ENCODE assay signal across 19 mouse cellular contexts in genomic region chr2:91439271-91439670, GRCm38 (mm10). TPM values are rescaled to one million over a fixed set of nuclear protein-coding genes. Genes with fewer than 3 reads are reported as not detected.
A peak's percentile ranks its signal among the peaks of the same experiment; 100 is the strongest.
DNase-seq lines count a peak whose midpoint lies in the region; ATAC-seq and TF ChIP-seq lines count a peak whose summit lies in the region.
"Had no signal": no experiment of that assay in that cellular context is flagged by ENCODE, and none has a peak within 500 bp of the region (broad histone marks: within the 10 kb centered on the region; RNA-seq: fewer than 3 reads in every experiment).

No protein-coding gene starts in this region.

- no peak for TF ChIP-seq POLR2A in kidney, adult 2 months (IDR thresholded peaks at IDR 0.05; ENCODE audit: low read depth, low read length)
- no peak for TF ChIP-seq POLR2A in ES-Bruce4 (IDR thresholded peaks at IDR 0.05; ENCODE audit: insufficient read depth, low read length)

- 0 out of 2 replicates have a peak, but pooled peaks have one; percentile 34 for TF ChIP-seq EP300 in ES-Bruce4 (IDR thresholded peaks at IDR 0.05; ENCODE audit: insufficient read depth, low read depth, low read length)

- WGBS in kidney, adult 2 months = 42% methylated on average over 10 of the region's 10 CpGs
- WGBS in lung, embryonic 15.5 days = 58% methylated on average over 10 of the region's 10 CpGs
- 91% methylated on average over 10 of the region's 10 CpGs for WGBS in neural tube, embryonic 15.5 days

- TF ChIP-seq CTCF in kidney, adult 2 months (conservative IDR thresholded peaks at IDR 0.05; ENCODE audit: insufficient read depth, insufficient read length, low read depth, low read length) = no peak
- TF ChIP-seq CTCF in ES-Bruce4 (IDR thresholded peaks at IDR 0.05; ENCODE audit: low read depth, low read length) = no peak

- H3K36me3 ChIP-seq in kidney, adult 2 months (ENCODE audit: control insufficient read depth, insufficient read depth, low read length) = no peaks in the 10 kb centered on the region
- no peaks in the 10 kb centered on the region for H3K36me3 ChIP-seq in lung, embryonic 15.5 days
- no peaks in the 10 kb centered on the region for H3K36me3 ChIP-seq in ES-Bruce4 (ENCODE audit: control insufficient read depth, insufficient read depth, low read length, poor library complexity, severe bottlenecking)
- H3K36me3 ChIP-seq in ES-E14 (ENCODE audit: control insufficient read depth, insufficient read depth, low read length, poor library complexity, severe bottlenecking) = no peaks in the 10 kb centered on the region
- no peaks in the 10 kb centered on the region for H3K36me3 ChIP-seq in neural tube, embryonic 15.5 days
- H3K36me3 ChIP-seq: embryonic facial prominence, embryonic 13.5 days; hindbrain, embryonic 10.5 days had no signal

- no peaks in the 10 kb centered on the region for H3K9me3 ChIP-seq in lung, embryonic 15.5 days
- H3K9me3 ChIP-seq in ES-Bruce4 (replicated peaks; ENCODE audit: control insufficient read depth, insufficient read depth, low read length, poor library complexity, severe bottlenecking) = no peaks in the 10 kb centered on the region
- H3K9me3 ChIP-seq in ES-E14 (ENCODE audit: control insufficient read depth, insufficient read depth, low read depth, low read length) = no peaks in the 10 kb centered on the region
- no peaks in the 10 kb centered on the region for H3K9me3 ChIP-seq in neural tube, embryonic 15.5 days (replicated peaks)
- H3K9me3 ChIP-seq: embryonic facial prominence, embryonic 13.5 days; forebrain, embryonic 13.5 days; hindbrain, embryonic 10.5 days had no signal

- DNase-seq in kidney, adult 2 months = peak; percentile 26
- DNase-seq in kidney, postnatal 14 days = no peak
- no peak for DNase-seq in lung, postnatal 36 days
- no peak for DNase-seq in ES-E14 (ENCODE audit: low read depth, low spot score)
- no peak for DNase-seq in cerebellum, postnatal 10 days
- DNase-seq: adrenal gland, postnatal 10 days; cerebellum, adult 11-12 months; cerebellum, adult 9-10 months; cerebellum, postnatal 36 days; gastrocnemius, adult 2 months; gastrocnemius, postnatal 25 days had no signal

- H3K4me3 ChIP-seq in kidney, adult 2 months (ENCODE audit: insufficient read depth, low read depth, low read length) = no peak overlapping the region
- H3K4me3 ChIP-seq in lung, embryonic 15.5 days = no peak overlapping the region
- peak overlapping the region; percentile 6; the same call in 1 of the 2 replicates for H3K4me3 ChIP-seq in ES-Bruce4 (ENCODE audit: low read depth, low read length)
- peak overlapping the region; percentile 13 to 47; a peak in 3 of 4 replicates for H3K4me3 ChIP-seq in ES-E14 (ENCODE audit: insufficient read depth in 1 of 2, low read depth in 1 of 2, low read length in 2 of 2, poor library complexity in 1 of 2, severe bottlenecking in 1 of 2)
- no peak overlapping the region for H3K4me3 ChIP-seq in neural tube, embryonic 15.5 days (replicated peaks)
- H3K4me3 ChIP-seq: embryonic facial prominence, embryonic 13.5 days; forebrain, embryonic 13.5 days; gastrocnemius, adult 2 months; hindbrain, embryonic 10.5 days had no signal

- in situ Hi-C loops in ES-E14 (cut with MboI; ENCODE audit: low sequenced_read_pairs in 2 of 2, unreplicated experiment in 2 of 2) = no loop called here

- H3K27me3 ChIP-seq in kidney, adult 2 months (replicated peaks; ENCODE audit: control insufficient read depth, insufficient read depth, low read length) = no peaks in the 10 kb centered on the region
- H3K27me3 ChIP-seq in lung, embryonic 15.5 days = no peaks in the 10 kb centered on the region
- no peaks in the 10 kb centered on the region for H3K27me3 ChIP-seq in ES-Bruce4 (ENCODE audit: control insufficient read depth, insufficient read depth, low read length, poor library complexity, severe bottlenecking)
- no peaks in the 10 kb centered on the region for H3K27me3 ChIP-seq in neural tube, embryonic 15.5 days (replicated peaks)
- H3K27me3 ChIP-seq: embryonic facial prominence, embryonic 13.5 days; forebrain, embryonic 13.5 days had no signal

- H3K9ac ChIP-seq in lung, embryonic 15.5 days = no peak overlapping the region
- H3K9ac ChIP-seq in ES-Bruce4 (ENCODE audit: low read depth, poor library complexity, severe bottlenecking) (no peak overlapping the region), ES-E14 (ENCODE audit: insufficient read depth, low read depth, low read length, poor library complexity, severe bottlenecking) (peak overlapping the region; percentile 6; the same call in 1 of the 2 replicates)
- H3K9ac ChIP-seq in neural tube, embryonic 15.5 days (replicated peaks) = no peak overlapping the region
- H3K9ac ChIP-seq: embryonic facial prominence, embryonic 13.5 days; forebrain, embryonic 13.5 days; hindbrain, embryonic 14.5 days had no signal

- ATAC-seq in lung, embryonic 15.5 days (ENCODE audit: borderline replicate concordance, extremely low read depth, low FRiP score, low TSS enrichment) = no peak
- ATAC-seq in neural tube, embryonic 15.5 days (ENCODE audit: low FRiP score) = no peak
- ATAC-seq: forebrain, embryonic 13.5 days had no signal

- H3K27ac ChIP-seq in kidney, adult 2 months (ENCODE audit: insufficient read depth, low read depth, low read length) = no peak overlapping the region
- peak overlapping the region; percentile 82 for H3K27ac ChIP-seq in lung, embryonic 15.5 days
- H3K27ac ChIP-seq in ES-Bruce4 (ENCODE audit: insufficient read depth, low read length) (no peak overlapping the region), ES-E14 (ENCODE audit: insufficient read depth, low read depth, low read length, poor library complexity, severe bottlenecking) (peak overlapping the region; percentile 4; the same call in 1 of the 2 replicates)
- no peak overlapping the region for H3K27ac ChIP-seq in neural tube, embryonic 15.5 days (replicated peaks)
- H3K27ac ChIP-seq: embryonic facial prominence, embryonic 13.5 days; forebrain, embryonic 13.5 days; gastrocnemius, adult 2 months; hindbrain, embryonic 10.5 days; hindbrain, embryonic 14.5 days had no signal

- no peak overlapping the region for H3K4me2 ChIP-seq in lung, embryonic 15.5 days
- H3K4me2 ChIP-seq in neural tube, embryonic 15.5 days = no peak overlapping the region
- H3K4me2 ChIP-seq: embryonic facial prominence, embryonic 13.5 days; forebrain, embryonic 13.5 days; heart, embryonic 11.5 days; hindbrain, embryonic 14.5 days had no signal

- no peaks in the 10 kb centered on the region for H3K4me1 ChIP-seq in kidney, adult 2 months (ENCODE audit: control insufficient read depth, insufficient read depth, low read length)
- peaks cover 56% of the 10 kb centered on the region for H3K4me1 ChIP-seq in lung, embryonic 15.5 days
- no peaks in the 10 kb centered on the region for H3K4me1 ChIP-seq in ES-Bruce4 (ENCODE audit: control insufficient read depth, insufficient read depth, low read length)
- H3K4me1 ChIP-seq in ES-E14 (ENCODE audit: control insufficient read depth in 2 of 2, insufficient read depth in 2 of 2, low read length in 2 of 2, poor library complexity in 1 of 2) = peaks cover 0 to 6% of the 10 kb centered on the region in 2 experiments; a peak in 1 of 4 replicates
- peaks cover 14% of the 10 kb centered on the region for H3K4me1 ChIP-seq in neural tube, embryonic 15.5 days

TF ChIP-seq in ES-E14, 5 proteins besides CTCF, POLR2A, EP300 and RAD21:
- TF ChIP-seq ZC3H11A (IDR thresholded peaks at IDR 0.05; ENCODE audit: borderline replicate concordance, low read depth, low read length) = no peak
- TF ChIP-seq HCFC1 (IDR thresholded peaks at IDR 0.05; ENCODE audit: borderline replicate concordance, insufficient read depth, low read length) = no peak
- no peak for TF ChIP-seq MAFK (IDR thresholded peaks at IDR 0.05; ENCODE audit: insufficient read depth, low read depth, low read length)
- TF ChIP-seq ZNF384 (IDR thresholded peaks at IDR 0.05; ENCODE audit: low read depth, low read length) = no peak
- TF ChIP-seq CHD2 (IDR thresholded peaks at IDR 0.05; ENCODE audit: low read depth, low read length) = no peak

RNA-seq across cellular contexts. Expression of gene 1110051M20Rik, which starts 5.2 kb away (rescaled TPM):
- polyA plus RNA-seq in kidney, adult 2 months (2012; rRNA removed) = 35.0 and 36.7 TPM in 2 replicates
- polyA plus RNA-seq in lung, embryonic 15.5 days (2015; fragmentation: Nextera tagmentation; extraction: Ambion mirVana) = 66.8 and 68.4 TPM in 2 replicates
- polyA plus RNA-seq in ES-Bruce4 (2011; ENCODE audit: insufficient read depth, insufficient read length, low read depth, missing spikeins) = 19.3 and 20.1 TPM in 2 replicates
- total RNA-seq in ES-E14 (2012; rRNA removed) = 10.3 and 12.4 TPM in 2 replicates
- 133 and 141 TPM in 2 replicates for polyA plus RNA-seq in neural tube, embryonic 15.5 days (2015; fragmentation: Nextera tagmentation; extraction: Ambion mirVana)

RNA-seq across cellular contexts. Expression of gene Lrp4, which starts 18.0 kb away (rescaled TPM):
- 8.6 and 10.3 TPM in 2 replicates for polyA plus RNA-seq in kidney, adult 2 months (2012; rRNA removed)
- polyA plus RNA-seq in lung, embryonic 15.5 days (2015; fragmentation: Nextera tagmentation; extraction: Ambion mirVana) = 10.0 and 11.4 TPM in 2 replicates
- 6.2 and 6.6 TPM in 2 replicates for polyA plus RNA-seq in ES-Bruce4 (2011; ENCODE audit: insufficient read depth, insufficient read length, low read depth, missing spikeins)
- total RNA-seq in ES-E14 (2012; rRNA removed) = 14.2 and 23.4 TPM in 2 replicates
- polyA plus RNA-seq in neural tube, embryonic 15.5 days (2015; fragmentation: Nextera tagmentation; extraction: Ambion mirVana) = 6.8 and 7.3 TPM in 2 replicates

Comparison
In these comparisons a context has a peak if more than half of its experiments do, and no peak if none do; other contexts are left out.
1. H3K27ac ChIP-seq: peak in lung, embryonic 15.5 days (single experiment) and ES-E14 (single experiment); none in kidney, adult 2 months (single experiment), ES-Bruce4 (single experiment) and neural tube, embryonic 15.5 days (single experiment).
2. H3K4me3 ChIP-seq: peak in ES-Bruce4 (single experiment) and ES-E14 (2 of 2); none in kidney, adult 2 months (single experiment), lung, embryonic 15.5 days (single experiment) and neural tube, embryonic 15.5 days (single experiment).